Mouse (Mus musculus): ENCODE measurements at regions not wholly inside any gene's neighbourhood (a gene's known extent, or its start where the extent isn't known, plus 50 kb on each side); places are given as distances from the start of the nearest gene placed in this dataset.

DNA sequence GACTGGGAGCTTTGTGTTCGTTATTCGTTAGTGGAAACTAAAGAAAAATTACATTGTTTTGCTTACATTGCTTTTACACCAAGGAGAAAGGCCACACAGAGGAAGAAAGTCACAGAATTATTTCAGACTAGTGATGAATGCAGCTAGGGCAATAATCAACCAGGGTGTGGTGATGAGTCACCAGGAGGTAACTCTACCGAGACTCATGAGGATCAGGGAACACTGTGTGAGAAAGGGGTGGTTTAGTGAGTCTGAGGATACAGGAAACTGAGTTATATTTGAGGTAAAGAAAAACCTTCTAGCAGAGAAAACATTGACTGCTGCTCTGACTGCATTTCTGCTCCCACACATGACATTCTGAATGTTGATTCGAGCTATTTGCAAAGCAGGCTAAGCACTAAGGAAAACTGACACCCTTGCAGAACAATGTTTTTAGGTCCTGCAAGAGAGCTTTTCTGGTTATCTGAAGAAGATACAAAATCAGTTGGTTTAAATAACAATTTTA lies 87.1 kb upstream of the Ldb2 start:
- no peak overlapping the region for H3K9ac ChIP-seq (ENCODE audit: low read length)
- no peaks in the 10 kb centered on the region for H3K36me3 ChIP-seq (ENCODE audit: control insufficient read depth, insufficient read depth, low read length)
- no peaks in the 10 kb centered on the region for H3K27me3 ChIP-seq (ENCODE audit: control insufficient read depth, insufficient read depth, low read length)
- no peak overlapping the region for H3K4me3 ChIP-seq (replicated peaks; ENCODE audit: low read length)
- H3K9me3 ChIP-seq (replicated peaks; ENCODE audit: control insufficient read depth, low read length) = no peaks in the 10 kb centered on the region
- 60% methylated on average over 4 of the region's 4 CpGs for WGBS
- no peak overlapping the region; the same call in 1 of the 2 replicates for H3K27ac ChIP-seq (ENCODE audit: low read length)
- ATAC-seq (ENCODE audit: insufficient read depth, low FRiP score) = peak; percentile 80; the same call in 1 of the 2 replicates
- H3K4me1 ChIP-seq (ENCODE audit: control insufficient read depth, insufficient read depth, low read length) = no peaks in the 10 kb centered on the region
- H3K4me2 ChIP-seq (ENCODE audit: low read depth, low read length) = no peak overlapping the region

DNA sequence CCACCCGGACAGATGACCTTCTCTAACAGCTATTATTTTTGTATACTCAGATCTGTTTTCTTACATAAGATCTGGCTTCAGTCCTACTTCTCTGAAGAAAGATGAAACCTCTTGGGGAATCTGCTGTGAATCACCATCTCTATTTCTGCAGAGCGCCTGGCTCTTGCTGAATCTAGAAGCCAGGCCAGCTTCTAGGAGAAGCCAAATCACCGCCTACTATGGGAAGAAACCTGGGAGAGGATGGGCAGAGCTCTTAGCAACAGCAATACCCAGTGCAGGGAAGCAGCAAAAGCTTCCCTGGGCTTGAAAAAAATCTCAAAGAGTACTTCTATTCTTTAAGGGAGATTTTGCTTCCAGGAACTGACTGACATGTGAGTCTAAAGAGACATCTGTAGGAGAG lies 77.5 kb upstream of the Ldb2 start:
- 47% methylated on average over 3 of the region's 3 CpGs for whole genome bisulfite sequencing
- no peak overlapping the region for H3K9ac ChIP-seq (ENCODE audit: low read length)
- no peak overlapping the region for H3K4me2 ChIP-seq (ENCODE audit: low read depth, low read length)
- no peaks in the 10 kb centered on the region for H3K36me3 ChIP-seq (ENCODE audit: control insufficient read depth, insufficient read depth, low read length)
- no peak overlapping the region for H3K4me3 ChIP-seq (replicated peaks; ENCODE audit: low read length)
- peak overlapping the region; percentile 53 for H3K27ac ChIP-seq (ENCODE audit: low read length)
- peak; percentile 50; the same call in 1 of the 2 replicates for ATAC-seq (ENCODE audit: insufficient read depth, low FRiP score)
- no peaks in the 10 kb centered on the region for H3K9me3 ChIP-seq (replicated peaks; ENCODE audit: control insufficient read depth, low read length)
- H3K4me1 ChIP-seq (ENCODE audit: control insufficient read depth, insufficient read depth, low read length) = peaks cover 8% of the 10 kb centered on the region; the same call in 1 of the 2 replicates
- no peaks in the 10 kb centered on the region for H3K27me3 ChIP-seq (ENCODE audit: control insufficient read depth, insufficient read depth, low read length)

DNA sequence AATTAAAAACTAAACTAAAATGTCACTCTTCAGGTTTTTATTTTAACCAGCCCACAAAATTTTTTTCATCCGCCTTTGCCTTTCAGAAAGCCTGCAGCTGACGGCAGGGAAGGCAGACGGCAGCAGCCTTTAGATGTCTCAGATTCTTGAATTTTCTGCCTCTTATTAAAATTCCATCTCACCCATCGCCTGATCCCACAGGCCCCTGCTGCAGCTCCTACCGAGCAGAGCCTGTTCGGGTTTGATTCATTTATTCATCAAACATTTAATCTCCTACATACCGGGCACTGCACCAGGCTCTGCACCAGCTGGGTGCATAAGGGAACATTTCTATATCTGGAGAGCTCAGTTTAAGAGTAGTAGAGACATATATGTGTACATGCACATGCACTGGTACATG lies 72.8 kb upstream of the Ldb2 start:
- Histone ChIP-seq H3K9me3 (replicated peaks; ENCODE audit: control insufficient read depth, low read length) (no peaks in the 10 kb centered on the region), H3K9ac (ENCODE audit: low read length) (no peak overlapping the region), H3K4me1 (ENCODE audit: control insufficient read depth, insufficient read depth, low read length) (0 out of 2 replicates have a peak, but pooled peaks cover 4% of the 10 kb centered on the region), H3K27me3 (ENCODE audit: control insufficient read depth, insufficient read depth, low read length) (no peaks in the 10 kb centered on the region), H3K4me3 (replicated peaks; ENCODE audit: low read length) (no peak overlapping the region), H3K27ac (ENCODE audit: low read length) (no peak overlapping the region), H3K36me3 (ENCODE audit: control insufficient read depth, insufficient read depth, low read length) (no peaks in the 10 kb centered on the region), H3K4me2 (ENCODE audit: low read depth, low read length) (no peak overlapping the region)
- 55% methylated on average over 7 of the region's 7 CpGs for WGBS
- ATAC-seq (ENCODE audit: insufficient read depth, low FRiP score) = no peak

DNA sequence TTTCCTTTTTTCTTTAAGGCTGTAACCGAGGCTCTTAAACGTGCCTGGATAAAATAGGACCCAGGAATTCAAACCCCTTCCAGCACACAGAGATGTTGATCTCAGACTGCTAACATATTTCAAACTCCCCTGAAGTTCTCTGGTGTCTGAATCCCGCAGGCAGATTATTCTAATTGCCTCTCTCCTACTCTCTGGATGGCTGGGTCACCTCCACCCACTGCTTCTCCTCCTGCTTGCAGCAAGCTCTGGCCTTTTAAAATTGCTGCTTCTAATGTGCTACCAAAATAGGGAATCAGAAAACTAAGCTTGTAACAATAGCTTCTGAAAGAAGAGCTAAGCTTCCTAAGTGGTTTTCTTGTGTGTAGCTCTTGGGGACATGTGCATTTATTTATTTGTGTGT lies 64.4 kb upstream of the Ldb2 start:
- Histone ChIP-seq H3K4me2 (ENCODE audit: low read depth, low read length) (no peak overlapping the region), H3K27me3 (ENCODE audit: control insufficient read depth, insufficient read depth, low read length) (no peaks in the 10 kb centered on the region), H3K36me3 (ENCODE audit: control insufficient read depth, insufficient read depth, low read length) (no peaks in the 10 kb centered on the region), H3K9ac (ENCODE audit: low read length) (no peak overlapping the region), H3K9me3 (replicated peaks; ENCODE audit: control insufficient read depth, low read length) (no peaks in the 10 kb centered on the region), H3K4me3 (replicated peaks; ENCODE audit: low read length) (no peak overlapping the region), H3K4me1 (ENCODE audit: control insufficient read depth, insufficient read depth, low read length) (peaks cover 6% of the 10 kb centered on the region), H3K27ac (ENCODE audit: low read length) (no peak overlapping the region)
- no peak for ATAC-seq (ENCODE audit: insufficient read depth, low FRiP score)
- WGBS = 39% methylated on average over 3 of the region's 3 CpGs

DNA sequence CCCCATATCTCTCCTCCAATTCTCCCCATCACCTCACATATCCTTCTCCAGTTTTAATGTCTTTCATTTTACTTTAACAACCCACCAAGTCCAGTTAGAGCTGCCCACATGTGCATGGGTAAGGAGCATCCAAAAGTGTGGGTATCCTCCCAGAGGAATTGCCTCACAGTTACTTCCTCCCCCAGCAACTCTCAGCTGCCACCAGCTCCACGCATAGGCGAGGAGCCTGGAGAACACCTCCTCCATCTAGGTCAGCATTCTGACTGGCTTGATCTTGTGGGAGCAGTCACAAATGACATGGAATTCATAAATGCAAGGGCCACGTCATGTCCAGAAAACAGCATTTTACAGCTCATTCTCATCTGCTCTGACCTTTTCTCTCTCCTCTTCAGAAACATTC lies 63.9 kb upstream of the Ldb2 start:
- Histone ChIP-seq H3K36me3 (ENCODE audit: control insufficient read depth, insufficient read depth, low read length) (no peaks in the 10 kb centered on the region), H3K9ac (ENCODE audit: low read length) (no peak overlapping the region), H3K9me3 (replicated peaks; ENCODE audit: control insufficient read depth, low read length) (no peaks in the 10 kb centered on the region), H3K27ac (ENCODE audit: low read length) (no peak overlapping the region), H3K4me1 (ENCODE audit: control insufficient read depth, insufficient read depth, low read length) (peaks cover 6% of the 10 kb centered on the region), H3K4me2 (ENCODE audit: low read depth, low read length) (no peak overlapping the region), H3K27me3 (ENCODE audit: control insufficient read depth, insufficient read depth, low read length) (no peaks in the 10 kb centered on the region), H3K4me3 (replicated peaks; ENCODE audit: low read length) (no peak overlapping the region)
- no peak for ATAC-seq (ENCODE audit: insufficient read depth, low FRiP score)
- WGBS = 71% methylated on average over 3 of the region's 3 CpGs

DNA sequence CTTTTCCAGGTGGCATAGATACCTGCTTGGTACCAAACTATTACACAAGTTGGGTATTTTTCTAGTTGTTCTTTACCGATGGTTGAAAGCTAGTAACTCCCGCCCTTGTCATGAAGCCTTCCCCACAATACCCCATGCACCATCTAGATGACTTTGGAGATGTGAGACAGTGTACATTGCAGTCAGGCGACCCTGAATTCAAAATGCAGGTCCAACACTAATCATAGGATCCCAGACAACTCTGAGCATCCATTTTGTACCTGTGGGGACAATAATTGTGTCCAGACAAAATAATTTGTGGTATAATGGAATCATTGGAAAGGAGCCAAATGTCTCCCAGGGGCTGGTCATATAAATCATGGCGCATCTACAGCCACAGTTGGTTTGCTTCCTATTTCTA lies 54.7 kb upstream of the Ldb2 start:
- 75% methylated on average over 4 of the region's 4 CpGs for WGBS
- H3K27me3 ChIP-seq (ENCODE audit: control insufficient read depth, insufficient read depth, low read length) = no peaks in the 10 kb centered on the region
- H3K9me3 ChIP-seq (replicated peaks; ENCODE audit: control insufficient read depth, low read length) = no peaks in the 10 kb centered on the region
- no peak overlapping the region for H3K27ac ChIP-seq (ENCODE audit: low read length)
- H3K9ac ChIP-seq (ENCODE audit: low read length) = no peak overlapping the region
- H3K4me3 ChIP-seq (replicated peaks; ENCODE audit: low read length) = no peak overlapping the region
- no peak for ATAC-seq (ENCODE audit: insufficient read depth, low FRiP score)
- no peak overlapping the region for H3K4me2 ChIP-seq (ENCODE audit: low read depth, low read length)
- no peaks in the 10 kb centered on the region for H3K36me3 ChIP-seq (ENCODE audit: control insufficient read depth, insufficient read depth, low read length)
- H3K4me1 ChIP-seq (ENCODE audit: control insufficient read depth, insufficient read depth, low read length) = no peaks in the 10 kb centered on the region

Data from stomach, embryonic 16.5 days (tissue).